Mouse (Mus musculus): ENCODE measurements around the gene Hvcn1. TPM values are rescaled to one million over a fixed set of nuclear protein-coding genes. Genes with fewer than 3 reads are reported as not detected.

Gene Hvcn1
- polyA plus RNA-seq, 1 experiment from 2014 or later, result 6.1 TPM

GRCm38 (mm10) chr5:122263933-122264905 lies 57.6 kb downstream of the Hvcn1 start, which contains the start of gene Tctn1:
Gene Tctn1, minus strand, starts transcription at chr5:122264460.
- Histone ChIP-seq H3K27ac (ENCODE audit: low read depth, low read length) (no peak within 1 kb of the TSS), H3K9ac (ENCODE audit: low read depth, low read length) (peak within 1 kb of the TSS; percentile 73)

GRCm38 (mm10) chr5:122265187-122265586 lies 58.6 kb downstream of the Hvcn1 start:
- Histone ChIP-seq H3K4me2 (replicated peaks; ENCODE audit: low read depth, low read length) (no peak overlapping the region), H3K36me3 (ENCODE audit: control insufficient read depth, insufficient read depth, low read length) (no peaks in the 10 kb centered on the region), H3K9me3 (ENCODE audit: control insufficient read depth, low read length) (no peaks in the 10 kb centered on the region), H3K9ac (ENCODE audit: low read depth, low read length) (no peak overlapping the region), H3K27ac (ENCODE audit: low read depth, low read length) (no peak overlapping the region), H3K4me1 (replicated peaks; ENCODE audit: control insufficient read depth, insufficient read depth, low read length) (no peaks in the 10 kb centered on the region; the same call in 1 of the 2 replicates), H3K27me3 (ENCODE audit: control insufficient read depth, insufficient read depth, low read length) (no peaks in the 10 kb centered on the region), H3K4me3 (ENCODE audit: low read depth, low read length) (no peak overlapping the region)
- DNase-seq (ENCODE audit: low spot score) (no peak), ATAC-seq (ENCODE audit: low FRiP score) (no peak)
- WGBS, result 60% methylated on average over 3 of the region's 3 CpGs

More at GRCm38 (mm10) chr5:122263933-122264905, 57.6 kb downstream of the Hvcn1 start, which contains the start of gene Tctn1:
- Histone ChIP-seq H3K4me3 (ENCODE audit: low read depth, low read length) (peak within 1 kb of the TSS; percentile 66), H3K9me3 (ENCODE audit: control insufficient read depth, low read length) (no peaks in the 10 kb centered on the region), H3K4me1 (replicated peaks; ENCODE audit: control insufficient read depth, insufficient read depth, low read length) (no peaks in the 10 kb centered on the region; the same call in 1 of the 2 replicates), H3K4me2 (replicated peaks; ENCODE audit: low read depth, low read length) (peak within 1 kb of the TSS; percentile 43), H3K27me3 (ENCODE audit: control insufficient read depth, insufficient read depth, low read length) (no peaks in the 10 kb centered on the region), H3K36me3 (ENCODE audit: control insufficient read depth, insufficient read depth, low read length) (no peaks in the 10 kb centered on the region)
- 2% methylated on average over 48 of the region's 49 CpGs for WGBS
- DNase-seq (ENCODE audit: low spot score) (peak; percentile 94), ATAC-seq (ENCODE audit: low FRiP score) (peak; percentile 97)

- no peak overlapping the region for H3K9ac ChIP-seq (ENCODE audit: low read depth, low read length)
- no peaks in the 10 kb centered on the region for H3K27me3 ChIP-seq (ENCODE audit: control insufficient read depth, insufficient read depth, low read length)
- no peak overlapping the region for H3K27ac ChIP-seq (ENCODE audit: low read depth, low read length)
- WGBS, result 93% methylated on average over 2 of the region's 2 CpGs
- H3K36me3 ChIP-seq (ENCODE audit: control insufficient read depth, insufficient read depth, low read length), result no peaks in the 10 kb centered on the region
- no peak overlapping the region for H3K4me3 ChIP-seq (ENCODE audit: low read depth, low read length)
- no peak for ATAC-seq (ENCODE audit: low FRiP score)
- no peak overlapping the region for H3K4me2 ChIP-seq (replicated peaks; ENCODE audit: low read depth, low read length)
- no peaks in the 10 kb centered on the region for H3K9me3 ChIP-seq (ENCODE audit: control insufficient read depth, low read length)
- no peaks in the 10 kb centered on the region; the same call in 1 of the 2 replicates for H3K4me1 ChIP-seq (replicated peaks; ENCODE audit: control insufficient read depth, insufficient read depth, low read length)
- no peak for DNase-seq (ENCODE audit: low spot score)
Measured at GRCm38 (mm10) chr5:122265942-122266341, 59.3 kb downstream of the Hvcn1 start.

DNA sequence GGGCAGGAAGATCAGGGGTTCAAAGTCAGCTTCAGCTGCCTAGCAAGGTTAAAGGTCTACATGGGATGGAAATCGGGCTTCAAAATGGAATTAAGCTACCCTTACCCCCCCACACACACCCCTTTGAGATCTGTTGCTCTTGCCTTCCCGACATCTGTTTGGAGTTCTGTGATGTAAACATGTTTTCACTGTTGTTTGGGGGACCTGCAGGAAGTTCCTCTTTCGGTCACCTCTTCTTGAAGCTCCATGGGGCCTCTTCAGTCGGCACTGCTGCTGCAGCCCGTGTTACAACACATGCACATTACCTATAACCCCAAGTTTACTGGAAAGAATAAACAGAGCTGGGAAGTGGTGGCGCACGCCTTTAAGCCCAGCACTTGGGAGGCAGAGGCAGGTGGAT lies 60.5 kb downstream of the Hvcn1 start:
- H3K36me3 ChIP-seq (ENCODE audit: control insufficient read depth, insufficient read depth, low read length), result no peaks in the 10 kb centered on the region
- no peak for ATAC-seq (ENCODE audit: low FRiP score)
- no peak overlapping the region for H3K9ac ChIP-seq (ENCODE audit: low read depth, low read length)
- H3K9me3 ChIP-seq (ENCODE audit: control insufficient read depth, low read length), result no peaks in the 10 kb centered on the region
- no peak overlapping the region for H3K27ac ChIP-seq (ENCODE audit: low read depth, low read length)
- no peak for DNase-seq (ENCODE audit: low spot score)
- H3K4me3 ChIP-seq (ENCODE audit: low read depth, low read length), result no peak overlapping the region
- 83% methylated on average over 7 of the region's 7 CpGs for WGBS
- no peak overlapping the region for H3K4me2 ChIP-seq (replicated peaks; ENCODE audit: low read depth, low read length)
- H3K4me1 ChIP-seq (replicated peaks; ENCODE audit: control insufficient read depth, insufficient read depth, low read length), result no peaks in the 10 kb centered on the region; the same call in 1 of the 2 replicates
- no peaks in the 10 kb centered on the region for H3K27me3 ChIP-seq (ENCODE audit: control insufficient read depth, insufficient read depth, low read length)

DNA sequence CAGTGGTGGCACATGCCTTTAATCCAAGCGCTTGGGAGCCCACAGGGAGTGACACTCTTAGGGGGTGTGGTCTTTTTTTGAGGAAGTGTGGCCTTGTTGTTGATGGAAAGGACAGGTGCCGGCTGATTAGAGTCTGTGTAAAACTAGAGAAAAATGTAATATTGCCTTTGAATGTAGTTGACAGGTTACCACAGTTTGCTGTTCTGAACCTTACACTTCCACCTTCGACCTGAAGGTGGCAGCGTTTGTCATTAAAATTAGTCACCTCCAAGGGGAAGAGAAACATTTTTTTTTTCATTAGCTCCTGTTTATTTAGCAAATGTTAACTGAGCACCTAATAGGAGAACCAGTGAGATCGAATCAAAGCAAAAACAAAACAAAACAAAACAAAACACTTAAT lies 61.3 kb downstream of the Hvcn1 start:
- Histone ChIP-seq H3K4me2 (replicated peaks; ENCODE audit: low read depth, low read length) (no peak overlapping the region), H3K9ac (ENCODE audit: low read depth, low read length) (no peak overlapping the region), H3K4me1 (replicated peaks; ENCODE audit: control insufficient read depth, insufficient read depth, low read length) (no peaks in the 10 kb centered on the region; the same call in 1 of the 2 replicates), H3K27ac (ENCODE audit: low read depth, low read length) (no peak overlapping the region), H3K27me3 (ENCODE audit: control insufficient read depth, insufficient read depth, low read length) (no peaks in the 10 kb centered on the region), H3K36me3 (ENCODE audit: control insufficient read depth, insufficient read depth, low read length) (no peaks in the 10 kb centered on the region), H3K4me3 (ENCODE audit: low read depth, low read length) (no peak overlapping the region), H3K9me3 (ENCODE audit: control insufficient read depth, low read length) (no peaks in the 10 kb centered on the region)
- DNase-seq (ENCODE audit: low spot score), result peak; percentile 76
- ATAC-seq (ENCODE audit: low FRiP score), result no peak
- 28% methylated on average over 5 of the region's 5 CpGs for WGBS

DNA sequence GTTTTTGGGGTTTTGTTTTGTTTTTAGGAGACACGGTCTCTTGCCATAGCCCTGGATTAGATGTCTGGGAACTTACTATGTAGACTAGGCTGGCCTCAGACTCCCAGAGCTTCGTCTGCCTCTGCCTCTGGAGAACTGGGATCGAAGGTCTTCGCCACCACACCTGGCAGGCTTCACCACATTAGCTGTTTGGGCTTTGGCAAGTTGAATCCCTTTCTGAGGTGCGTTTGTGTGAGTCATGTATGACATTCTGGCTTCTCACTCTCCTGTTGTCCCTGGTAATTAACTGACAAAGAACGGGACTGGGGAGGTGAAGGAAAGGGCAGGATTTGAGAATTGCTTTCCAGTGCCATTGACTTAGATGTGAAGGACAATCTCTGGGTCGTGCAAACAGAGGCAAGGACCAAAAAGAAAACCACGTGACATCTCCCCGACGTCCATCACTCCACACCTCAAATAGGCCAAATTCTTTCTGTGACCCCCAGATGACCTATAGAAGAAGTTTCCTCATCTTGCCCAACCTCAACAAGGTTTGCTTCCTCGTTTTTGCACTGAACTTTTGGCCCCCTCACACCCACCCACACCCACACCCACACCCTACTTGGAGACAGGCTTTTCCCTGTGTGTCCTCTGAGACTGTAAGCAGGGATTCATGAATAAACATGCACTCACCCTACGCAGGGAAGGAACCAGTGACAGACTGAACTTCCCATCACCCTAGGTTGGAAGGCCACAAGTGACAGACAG lies 62.4 kb downstream of the Hvcn1 start:
- Histone ChIP-seq H3K4me1 (replicated peaks; ENCODE audit: control insufficient read depth, insufficient read depth, low read length) (no peaks in the 10 kb centered on the region), H3K4me3 (ENCODE audit: low read depth, low read length) (no peak overlapping the region), H3K27me3 (ENCODE audit: control insufficient read depth, insufficient read depth, low read length) (no peaks in the 10 kb centered on the region), H3K27ac (ENCODE audit: low read depth, low read length) (no peak overlapping the region), H3K4me2 (replicated peaks; ENCODE audit: low read depth, low read length) (no peak overlapping the region), H3K9ac (ENCODE audit: low read depth, low read length) (no peak overlapping the region), H3K36me3 (ENCODE audit: control insufficient read depth, insufficient read depth, low read length) (no peaks in the 10 kb centered on the region), H3K9me3 (ENCODE audit: control insufficient read depth, low read length) (no peaks in the 10 kb centered on the region)
- ATAC-seq (ENCODE audit: low FRiP score) (no peak), DNase-seq (ENCODE audit: low spot score) (no peak)
- 70% methylated on average over 12 of the region's 12 CpGs for WGBS

GRCm38 (mm10) chr5:122272821-122273220 lies 66.2 kb downstream of the Hvcn1 start:
- Histone ChIP-seq H3K4me2 (replicated peaks; ENCODE audit: low read depth, low read length) (no peak overlapping the region), H3K9ac (ENCODE audit: low read depth, low read length) (no peak overlapping the region), H3K36me3 (ENCODE audit: control insufficient read depth, insufficient read depth, low read length) (no peaks in the 10 kb centered on the region), H3K4me3 (ENCODE audit: low read depth, low read length) (no peak overlapping the region), H3K27me3 (ENCODE audit: control insufficient read depth, insufficient read depth, low read length) (no peaks in the 10 kb centered on the region), H3K4me1 (replicated peaks; ENCODE audit: control insufficient read depth, insufficient read depth, low read length) (no peaks in the 10 kb centered on the region), H3K9me3 (ENCODE audit: control insufficient read depth, low read length) (no peaks in the 10 kb centered on the region), H3K27ac (ENCODE audit: low read depth, low read length) (no peak overlapping the region)
- no peak for ATAC-seq (ENCODE audit: low FRiP score)
- DNase-seq (ENCODE audit: low spot score), result no peak
- WGBS, result 88% methylated on average over 5 of the region's 5 CpGs

GRCm38 (mm10) chr5:122274785-122275184 lies 68.2 kb downstream of the Hvcn1 start:
- H3K36me3 ChIP-seq (ENCODE audit: control insufficient read depth, insufficient read depth, low read length), result no peaks in the 10 kb centered on the region
- H3K9me3 ChIP-seq (ENCODE audit: control insufficient read depth, low read length), result no peaks in the 10 kb centered on the region
- whole genome bisulfite sequencing, result 27% methylated on average over 5 of the region's 5 CpGs
- DNase-seq (ENCODE audit: low spot score), result peak; percentile 40
- no peak overlapping the region for H3K4me3 ChIP-seq (ENCODE audit: low read depth, low read length)
- no peaks in the 10 kb centered on the region for H3K27me3 ChIP-seq (ENCODE audit: control insufficient read depth, insufficient read depth, low read length)
- H3K27ac ChIP-seq (ENCODE audit: low read depth, low read length), result no peak overlapping the region
- H3K4me2 ChIP-seq (replicated peaks; ENCODE audit: low read depth, low read length), result no peak overlapping the region
- no peak overlapping the region for H3K9ac ChIP-seq (ENCODE audit: low read depth, low read length)
- no peaks in the 10 kb centered on the region for H3K4me1 ChIP-seq (replicated peaks; ENCODE audit: control insufficient read depth, insufficient read depth, low read length)
- no peak for ATAC-seq (ENCODE audit: low FRiP score)

Measured in hindbrain, embryonic 11.5 days (tissue).